Mouse (Mus musculus): Measurements from ENCODE around the gene Dixdc1. TPM values are rescaled to one million over a fixed set of nuclear protein-coding genes. Genes with fewer than 3 reads are reported as not detected.

Dixdc1 gene
- polyA plus RNA-seq, 1 experiment = 10.9 TPM

GRCm38 (mm10) chr9:50617794-50618330, 121.5 kb downstream of the Dixdc1 start:
- no peak for TF ChIP-seq POLR2A (IDR thresholded peaks at IDR 0.05; ENCODE audit: low read depth, low read length)
- TF ChIP-seq CTCF (IDR thresholded peaks at IDR 0.05; ENCODE audit: borderline replicate concordance, insufficient read depth, low read length) = no peak
- H3K4me3 ChIP-seq (ENCODE audit: insufficient read depth, low read length) = peak overlapping the region; percentile 19; the same call in 1 of the 2 replicates
- H3K27ac ChIP-seq (ENCODE audit: insufficient read depth, low read length) = no peak overlapping the region
- no peaks in the 10 kb centered on the region for H3K4me1 ChIP-seq (ENCODE audit: control insufficient read depth, insufficient read depth, low read length)

- H3K4me1 ChIP-seq (ENCODE audit: control insufficient read depth, insufficient read depth, low read length) = no peaks in the 10 kb centered on the region
- no peak for TF ChIP-seq CTCF (IDR thresholded peaks at IDR 0.05; ENCODE audit: borderline replicate concordance, insufficient read depth, low read length)
- peak; percentile 83 for TF ChIP-seq POLR2A (IDR thresholded peaks at IDR 0.05; ENCODE audit: low read depth, low read length)
- H3K4me3 ChIP-seq (ENCODE audit: insufficient read depth, low read length) = peak within 1 kb of the TSS; percentile 87
- peak within 1 kb of the TSS; percentile 75 for H3K27ac ChIP-seq (ENCODE audit: insufficient read depth, low read length)
Observed at GRCm38 (mm10) chr9:50616766-50617603, 122.3 kb downstream of the Dixdc1 start, which contains the start of the genes Pih1d2 and Nkapd1. Pih1d2 (plus strand) TSS chr9:50617321. Nkapd1 (minus strand) TSS chr9:50617464.

GRCm38 (mm10) chr9:50616161-50616560, 123.2 kb downstream of the Dixdc1 start:
- Histone ChIP-seq H3K4me3 (ENCODE audit: insufficient read depth, low read length) (peak overlapping the region; percentile 87), H3K27ac (ENCODE audit: insufficient read depth, low read length) (no peak overlapping the region), H3K4me1 (ENCODE audit: control insufficient read depth, insufficient read depth, low read length) (no peaks in the 10 kb centered on the region)
- TF ChIP-seq POLR2A (IDR thresholded peaks at IDR 0.05; ENCODE audit: low read depth, low read length) = no peak
- no peak for TF ChIP-seq CTCF (IDR thresholded peaks at IDR 0.05; ENCODE audit: borderline replicate concordance, insufficient read depth, low read length)

Other genes with a start within 250 kb of the Dixdc1 start
- gene Plet1, start 245.0 kb downstream of the Dixdc1 start, polyA plus RNA-seq (2011; ENCODE audit: insufficient read length, low read depth, missing spikeins) = not detected in 2 replicates
- gene Pts, start 210.8 kb downstream of the Dixdc1 start, polyA plus RNA-seq (2011; ENCODE audit: insufficient read length, low read depth, missing spikeins) = 21.4 and 28.7 TPM in 2 replicates
- gene Il18, start 184.7 kb downstream of the Dixdc1 start, polyA plus RNA-seq (2011; ENCODE audit: insufficient read length, low read depth, missing spikeins) = 3.3 and 4.4 TPM in 2 replicates
- gene Bco2, start 184.3 kb downstream of the Dixdc1 start, polyA plus RNA-seq (2011; ENCODE audit: insufficient read length, low read depth, missing spikeins) = not detected in 2 replicates
- not detected in 2 replicates for gene Tex12, start 178.2 kb downstream of the Dixdc1 start, polyA plus RNA-seq (2011; ENCODE audit: insufficient read length, low read depth, missing spikeins)
- 109 TPM in 2 replicates for gene Sdhd, start 135.7 kb downstream of the Dixdc1 start, polyA plus RNA-seq (2011; ENCODE audit: insufficient read length, low read depth, missing spikeins)
- 107 and 113 TPM in 2 replicates for gene Timm8b, start 135.6 kb downstream of the Dixdc1 start, polyA plus RNA-seq (2011; ENCODE audit: insufficient read length, low read depth, missing spikeins)
- gene Pih1d2, start 122.2 kb downstream of the Dixdc1 start, polyA plus RNA-seq (2011; ENCODE audit: insufficient read length, low read depth, missing spikeins) = 1.4 and 1.5 TPM in 2 replicates
- gene Nkapd1, start 122.1 kb downstream of the Dixdc1 start, polyA plus RNA-seq (2011; ENCODE audit: insufficient read length, low read depth, missing spikeins) = 18.0 and 24.7 TPM in 2 replicates
- 46.2 and 50.0 TPM in 2 replicates for gene Dlat, start 79.7 kb downstream of the Dixdc1 start, polyA plus RNA-seq (2011; ENCODE audit: insufficient read length, low read depth, missing spikeins)
- 1.8 and 3.3 TPM in 2 replicates for gene 2310030G06Rik, start 7.0 kb upstream of the Dixdc1 start, polyA plus RNA-seq (2011; ENCODE audit: insufficient read length, low read depth, missing spikeins)
- 155 and 186 TPM in 2 replicates for gene Cryab, start 11.8 kb upstream of the Dixdc1 start, polyA plus RNA-seq (2011; ENCODE audit: insufficient read length, low read depth, missing spikeins)
- 1.6 and 3.8 TPM in 2 replicates for gene Hspb2, start 12.8 kb upstream of the Dixdc1 start, polyA plus RNA-seq (2011; ENCODE audit: insufficient read length, low read depth, missing spikeins)
- gene Fdxacb1, start 28.7 kb upstream of the Dixdc1 start, polyA plus RNA-seq (2011; ENCODE audit: insufficient read length, low read depth, missing spikeins) = 7.2 and 9.3 TPM in 2 replicates
- 22.8 and 24.1 TPM in 2 replicates for gene Alg9, start 35.5 kb upstream of the Dixdc1 start, polyA plus RNA-seq (2011; ENCODE audit: insufficient read length, low read depth, missing spikeins)
- 21.3 and 27.1 TPM in 2 replicates for gene 1110032A03Rik, start 36.0 kb upstream of the Dixdc1 start, polyA plus RNA-seq (2011; ENCODE audit: insufficient read length, low read depth, missing spikeins)
- 32.0 and 33.9 TPM in 2 replicates for gene Ppp2r1b, start 105.8 kb upstream of the Dixdc1 start, polyA plus RNA-seq (2011; ENCODE audit: insufficient read length, low read depth, missing spikeins)